Mouse (Mus musculus) embryonic facial prominence, embryonic 13.5 days (tissue): Measurements from ENCODE around the gene Gm20662. TPM values are rescaled to one million over a fixed set of nuclear protein-coding genes. Genes with fewer than 3 reads are reported as not detected.

Source experiments
- ATAC-seq: fragments of 200-750 bp; cut with Nextera tagmentation; 2 replicates; pipeline ENCODE4 v1.8.0; 2017; ENCODE audit warnings: low read depth; ENCODE audit not compliant: insufficient number of reproducible peaks, insufficient read depth, low FRiP score, low TSS enrichment
- H3K27ac ChIP-seq: fragments of 300-500 bp; sonication (generic); 2 replicates; pipeline ENCODE4 v1.5.1; 2015; ENCODE audit warnings: moderate library complexity, mild to moderate bottlenecking, inconsistent platforms
- H3K27me3 ChIP-seq: fragments of 300-500 bp; sonication (generic); 2 replicates; pipeline ENCODE4 v1.6.1; 2015; ENCODE audit warnings: mild to moderate bottlenecking, inconsistent platforms
- H3K36me3 ChIP-seq: fragments of 300-500 bp; sonication (generic); 2 replicates; pipeline ENCODE4 v1.6.1; 2015; ENCODE audit warnings: mild to moderate bottlenecking, inconsistent platforms
- H3K4me1 ChIP-seq: fragments of 300-500 bp; sonication (generic); 2 replicates; pipeline ENCODE4 v1.6.1; 2015; ENCODE audit warnings: inconsistent platforms
- H3K4me2 ChIP-seq: fragments of 300-500 bp; sonication (generic); 2 replicates; pipeline ENCODE4 v1.6.1; 2015; ENCODE audit warnings: moderate library complexity, mild to moderate bottlenecking, inconsistent platforms
- H3K4me3 ChIP-seq: fragments of 300-500 bp; sonication (generic); 2 replicates; pipeline ENCODE4 v1.5.1; 2015; ENCODE audit warnings: mild to moderate bottlenecking, inconsistent platforms
- H3K9ac ChIP-seq: fragments of 300-500 bp; sonication (generic); 2 replicates; pipeline ENCODE4 v1.6.1; 2015; ENCODE audit warnings: mild to moderate bottlenecking, inconsistent platforms
- H3K9me3 ChIP-seq: fragments of 300-500 bp; sonication (generic); 2 replicates; pipeline ENCODE4 v1.6.1; 2016; ENCODE audit warnings: inconsistent platforms
- WGBS: fragments of 180-500 bp; shearing (Covaris S2); methylation state at CpG from one replicate; pipeline ENCODE4 v1.1.7; 2015; ENCODE audit warnings: mixed read lengths; 5-methylcytosine and 5-hydroxymethylcytosine counted together
- polyA plus RNA-seq: library from polyadenylated mRNA; unstranded; fragments of >200 nt; fragmentation: Nextera tagmentation; extraction: Ambion mirVana; gene quantifications from 2 replicates; pipeline ENCODE4 v1.2.1, GENCODE M21; 2015

Gene Gm20662
- polyA plus RNA-seq, 1 experiment from 2014 or later: 0.58 TPM

DNA sequence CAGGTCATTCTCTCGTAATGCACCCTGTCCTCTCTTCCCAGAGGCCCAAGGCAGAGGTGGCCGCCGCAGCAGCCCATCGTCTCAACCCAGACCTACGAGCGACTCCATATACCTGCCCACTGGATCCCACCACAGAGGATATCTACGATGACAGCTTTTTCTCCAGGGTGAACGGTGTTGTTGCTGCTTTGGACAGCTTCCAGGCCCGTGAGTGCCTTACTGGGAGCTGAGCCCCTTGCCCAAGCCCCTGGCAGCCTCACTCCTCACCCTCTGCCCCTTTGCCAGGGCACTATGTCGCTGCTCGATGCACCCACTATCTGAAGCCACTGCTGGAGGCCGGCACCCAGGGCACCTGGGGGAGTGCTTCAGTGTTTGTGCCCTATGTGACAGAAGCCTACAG is 17.3 kb upstream of the Gm20662 start:
- ATAC-seq: no peak
- 90% methylated on average over 12 of the region's 12 CpGs for WGBS
- Histone ChIP-seq H3K4me2 (no peak overlapping the region), H3K9ac (no peak overlapping the region), H3K27ac (no peak overlapping the region), H3K9me3 (no peaks in the 10 kb centered on the region), H3K4me1 (peaks cover 48% of the 10 kb centered on the region), H3K27me3 (no peaks in the 10 kb centered on the region), H3K36me3 (no peaks in the 10 kb centered on the region), H3K4me3 (no peak overlapping the region)

DNA sequence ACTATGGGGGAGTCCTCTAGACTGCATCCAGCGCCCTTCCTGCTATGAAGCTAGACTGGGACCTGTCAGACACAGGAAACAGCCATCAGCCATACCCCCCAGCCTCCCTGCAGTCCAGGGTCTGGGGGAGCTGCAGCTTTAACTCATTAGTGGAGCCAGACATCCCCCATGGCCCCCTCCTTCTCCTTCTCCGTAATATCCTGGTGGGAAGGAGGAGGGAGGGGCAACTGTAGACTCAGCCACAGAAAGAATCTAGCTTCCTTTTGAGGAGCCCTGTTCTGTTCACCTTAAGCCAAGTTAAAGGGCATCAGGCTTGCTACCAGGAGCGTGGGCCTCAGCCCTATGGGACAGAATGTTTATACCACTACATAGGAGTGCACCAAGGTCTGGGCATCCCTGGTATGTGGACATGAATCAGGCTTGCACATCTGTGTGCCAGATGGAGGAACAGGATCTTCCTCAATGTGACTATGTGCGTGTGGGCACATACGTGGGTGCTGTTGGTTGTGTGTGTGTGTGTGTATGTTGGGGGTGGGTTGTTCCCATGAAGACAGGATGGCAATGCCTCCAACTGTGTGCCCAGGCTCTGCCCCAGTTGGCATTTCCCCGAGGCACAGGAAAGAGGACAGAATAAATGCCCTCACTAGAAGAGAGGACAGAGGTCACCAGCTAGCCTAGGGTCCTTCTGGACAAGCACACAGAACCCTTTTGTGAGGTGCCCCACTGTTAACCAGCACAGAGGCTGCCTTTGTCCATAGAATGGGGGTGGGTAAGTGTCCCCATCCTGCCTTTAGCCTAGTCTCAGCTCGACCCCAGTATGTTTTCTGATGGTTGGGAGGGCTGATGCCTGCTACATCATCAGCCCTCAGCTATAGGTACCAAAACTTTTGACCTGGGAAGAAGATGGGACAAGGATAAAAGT is 14.2 kb upstream of the Gm20662 start:
- WGBS: 18% methylated on average over 7 of the region's 7 CpGs
- Histone ChIP-seq H3K27ac (peak overlapping the region; percentile 100), H3K4me3 (peak overlapping the region; percentile 80), H3K4me1 (peaks cover 61% of the 10 kb centered on the region), H3K9me3 (no peaks in the 10 kb centered on the region), H3K27me3 (no peaks in the 10 kb centered on the region), H3K9ac (peak overlapping the region; percentile 90), H3K4me2 (peak overlapping the region; percentile 89), H3K36me3 (no peaks in the 10 kb centered on the region)
- peak; percentile 46 for ATAC-seq

DNA sequence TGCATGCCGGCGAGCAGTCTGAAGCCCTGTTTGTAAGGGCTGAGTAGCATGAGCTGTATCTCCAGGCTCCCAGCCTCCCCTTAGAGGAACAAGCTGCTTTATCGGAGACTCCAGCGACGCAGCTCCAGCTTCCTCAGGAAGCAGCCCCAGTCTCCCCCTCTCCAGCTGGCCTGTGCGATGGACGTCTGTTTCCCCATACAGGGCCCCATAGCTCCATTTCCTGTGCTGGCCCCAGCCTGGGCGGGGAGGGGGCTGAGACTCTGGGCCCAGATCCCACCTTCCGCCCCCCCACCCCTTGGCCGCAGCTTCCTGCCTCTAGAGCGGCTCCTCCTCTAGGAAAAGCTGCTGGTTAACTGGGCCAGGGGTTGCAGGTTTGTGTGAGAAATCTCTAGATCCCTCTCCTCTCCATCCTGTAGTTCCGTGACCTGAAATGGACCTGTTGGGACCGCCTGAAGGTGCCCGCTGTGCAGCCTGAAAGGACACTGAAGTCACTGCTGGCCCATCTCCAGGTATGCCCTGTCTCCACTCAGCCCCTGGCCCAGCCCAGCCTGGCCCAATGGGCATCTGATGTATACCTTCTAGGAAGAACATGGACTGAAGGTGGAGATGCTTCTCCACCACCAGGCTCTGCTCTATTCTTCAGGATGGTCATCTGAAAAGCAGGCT is 13.3 kb upstream of the Gm20662 start, which contains the start of gene Gm20661:
Gene Gm20661 (plus strand): TSS at position 378 of the 666 bp plus-strand sequence.
- peak within 1 kb of the TSS; percentile 100 for H3K27ac ChIP-seq
- H3K4me2 ChIP-seq: peak within 1 kb of the TSS; percentile 89
- no peaks in the 10 kb centered on the region for H3K36me3 ChIP-seq
- no peaks in the 10 kb centered on the region for H3K27me3 ChIP-seq
- 13% methylated on average over 14 of the region's 14 CpGs for WGBS
- peak within 1 kb of the TSS; percentile 80 for H3K4me3 ChIP-seq
- H3K9ac ChIP-seq: peak within 1 kb of the TSS; percentile 90
- peak; percentile 66 for ATAC-seq
- H3K4me1 ChIP-seq: peaks cover 62% of the 10 kb centered on the region
- no peaks in the 10 kb centered on the region for H3K9me3 ChIP-seq

DNA sequence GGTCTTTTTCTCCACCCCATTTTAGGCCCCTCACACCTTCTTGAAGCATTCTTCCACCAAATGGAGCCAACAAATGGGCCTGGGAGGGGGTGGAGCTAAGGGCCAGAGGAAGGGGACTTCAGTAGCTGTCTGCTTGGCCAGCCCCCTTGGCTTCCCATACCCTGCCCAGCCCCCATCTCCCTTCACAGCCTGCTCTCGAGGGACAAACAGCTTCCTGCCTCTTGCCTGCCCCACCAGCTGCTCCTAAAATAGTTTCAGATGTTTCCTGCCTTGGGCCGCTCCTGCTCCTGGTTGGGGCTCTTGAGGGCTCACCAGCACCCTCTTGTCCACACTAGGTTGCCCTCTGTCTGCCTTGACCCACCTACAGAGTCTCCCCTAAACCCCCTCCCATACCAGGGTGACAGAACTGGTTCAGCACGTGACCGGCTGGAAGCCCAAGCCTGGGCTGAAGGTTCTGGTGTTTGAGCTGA is 12.7 kb upstream of the Gm20662 start:
- no peaks in the 10 kb centered on the region for H3K27me3 ChIP-seq
- peak overlapping the region; percentile 90 for H3K9ac ChIP-seq
- peak overlapping the region; percentile 80 for H3K4me3 ChIP-seq
- H3K4me1 ChIP-seq: peaks cover 64% of the 10 kb centered on the region
- peak overlapping the region; percentile 100 for H3K27ac ChIP-seq
- peak overlapping the region; percentile 89 for H3K4me2 ChIP-seq
- H3K9me3 ChIP-seq: no peaks in the 10 kb centered on the region
- no peaks in the 10 kb centered on the region for H3K36me3 ChIP-seq
- 10% methylated on average over 4 of the region's 4 CpGs for WGBS
- ATAC-seq: peak; percentile 43; the same call in 1 of the 2 replicates

DNA sequence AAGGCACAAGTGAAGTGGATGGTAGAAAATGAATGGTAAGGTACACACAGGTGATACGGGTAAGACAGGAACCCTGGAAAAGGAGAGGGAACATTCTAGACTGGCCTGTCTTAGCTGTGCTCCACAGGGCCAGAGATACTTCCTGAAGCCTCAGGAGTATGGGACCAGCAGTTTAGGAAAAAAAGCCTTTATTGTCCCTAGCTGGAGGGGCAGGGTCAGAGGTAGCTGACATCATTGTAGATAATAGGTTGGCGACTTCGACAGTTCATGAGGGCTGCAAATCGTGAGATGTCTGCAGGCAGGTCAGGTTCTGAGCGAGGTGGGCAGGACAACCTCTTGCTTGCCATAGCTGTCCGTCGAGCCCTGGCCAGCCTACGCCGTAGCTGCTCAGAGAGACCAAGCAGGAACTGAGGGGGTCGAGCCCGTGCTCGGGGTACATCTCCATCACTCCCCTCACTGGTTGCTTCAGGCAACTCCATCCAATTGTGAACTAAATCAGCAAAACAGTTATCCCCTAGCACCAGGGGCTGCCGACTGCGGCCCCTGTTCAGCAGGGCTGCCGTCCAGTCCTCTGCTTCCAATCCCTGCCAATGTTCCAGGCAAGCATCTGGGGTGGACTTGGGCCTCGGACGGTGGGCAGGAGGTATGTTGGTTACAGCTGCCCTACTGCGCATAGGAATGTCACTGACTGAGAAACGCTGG is 11.9 kb upstream of the Gm20662 start:
- H3K4me1 ChIP-seq: peaks cover 64% of the 10 kb centered on the region
- WGBS: 26% methylated on average over 19 of the region's 19 CpGs

DNA sequence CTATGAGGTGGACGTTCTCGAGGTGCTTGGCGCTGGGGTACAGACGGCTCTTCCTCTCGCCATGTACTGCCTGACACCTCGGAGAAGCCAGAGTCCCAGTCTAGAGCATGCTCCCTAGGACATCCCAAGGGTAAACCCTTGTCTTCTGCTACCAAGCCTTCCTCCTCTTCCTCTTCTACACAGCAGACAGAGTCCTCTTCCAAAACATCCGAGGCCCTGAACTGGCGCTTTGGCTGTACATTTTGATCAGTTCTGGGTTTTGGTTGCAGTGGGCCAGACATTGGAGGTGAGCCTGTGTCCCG is 11.4 kb upstream of the Gm20662 start:
- Histone ChIP-seq H3K9ac (peak overlapping the region; percentile 90), H3K4me1 (peaks cover 64% of the 10 kb centered on the region), H3K4me3 (peak overlapping the region; percentile 80), H3K36me3 (no peaks in the 10 kb centered on the region), H3K4me2 (peak overlapping the region; percentile 89), H3K27me3 (no peaks in the 10 kb centered on the region), H3K9me3 (no peaks in the 10 kb centered on the region), H3K27ac (peak overlapping the region; percentile 100)
- WGBS: 24% methylated on average over 9 of the region's 9 CpGs
- no peak for ATAC-seq

More for the DNA sequence above, 11.9 kb upstream of the Gm20662 start:
- H3K27ac ChIP-seq: peak overlapping the region; percentile 100
- peak overlapping the region; percentile 89 for H3K4me2 ChIP-seq
- H3K9me3 ChIP-seq: no peaks in the 10 kb centered on the region
- no peaks in the 10 kb centered on the region for H3K36me3 ChIP-seq
- peak overlapping the region; percentile 80 for H3K4me3 ChIP-seq
- peak overlapping the region; percentile 90 for H3K9ac ChIP-seq
- no peak for ATAC-seq
- H3K27me3 ChIP-seq: no peaks in the 10 kb centered on the region

DNA sequence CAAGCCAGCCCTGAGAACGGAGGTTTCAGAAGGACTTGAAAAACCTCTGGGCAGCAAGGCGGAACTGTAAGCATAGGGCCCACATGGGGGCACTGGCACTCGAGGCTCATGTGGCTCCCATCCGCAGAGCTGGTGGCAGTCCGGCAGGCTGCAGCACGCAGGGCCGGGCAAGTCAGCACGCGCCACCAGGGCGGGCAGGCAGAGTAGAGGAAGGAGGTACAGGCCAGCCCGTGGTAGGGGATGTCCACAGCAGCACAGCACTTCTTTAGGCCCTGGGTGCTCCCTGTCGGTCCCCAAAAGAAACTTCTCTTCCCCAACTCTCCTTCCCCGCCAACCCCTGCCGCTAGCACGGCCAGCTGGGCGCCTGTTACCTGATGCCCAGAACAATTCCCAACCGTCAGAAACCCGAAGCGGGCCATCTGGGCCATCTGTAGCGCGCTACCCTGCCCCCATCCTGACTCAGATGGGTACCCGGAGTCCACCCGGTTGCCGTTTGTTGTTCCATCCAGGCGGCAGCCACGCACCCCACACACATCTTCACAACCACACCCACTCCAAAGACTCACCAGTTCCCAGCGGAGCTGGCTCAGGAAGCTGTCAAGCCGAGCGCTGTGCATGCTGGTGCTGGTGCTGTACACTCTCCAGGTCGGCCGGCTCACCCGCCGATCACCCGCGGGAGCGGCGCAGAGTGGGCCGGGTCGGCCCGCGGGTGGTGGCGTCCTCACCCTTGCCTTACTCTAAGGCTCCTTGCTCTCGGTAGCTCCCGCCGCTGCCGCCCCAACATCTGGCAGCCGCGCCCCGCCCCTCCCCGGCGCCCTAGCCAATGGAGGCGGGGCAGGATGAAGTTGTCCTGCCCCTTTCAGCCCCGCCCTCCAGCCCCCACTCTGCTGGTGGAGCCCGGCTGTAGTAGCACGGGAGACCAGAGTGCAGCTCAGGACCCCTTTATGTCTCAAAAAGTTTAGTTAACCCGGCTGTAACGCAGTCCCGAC is 10.7 kb upstream of the Gm20662 start, which contains the start of gene Inka1:
Gene Inka1 (minus strand): TSS at position 749 of the 989 bp plus-strand sequence.
- peaks cover 59% of the 10 kb centered on the region for H3K4me1 ChIP-seq
- no peaks in the 10 kb centered on the region for H3K27me3 ChIP-seq

DNA sequence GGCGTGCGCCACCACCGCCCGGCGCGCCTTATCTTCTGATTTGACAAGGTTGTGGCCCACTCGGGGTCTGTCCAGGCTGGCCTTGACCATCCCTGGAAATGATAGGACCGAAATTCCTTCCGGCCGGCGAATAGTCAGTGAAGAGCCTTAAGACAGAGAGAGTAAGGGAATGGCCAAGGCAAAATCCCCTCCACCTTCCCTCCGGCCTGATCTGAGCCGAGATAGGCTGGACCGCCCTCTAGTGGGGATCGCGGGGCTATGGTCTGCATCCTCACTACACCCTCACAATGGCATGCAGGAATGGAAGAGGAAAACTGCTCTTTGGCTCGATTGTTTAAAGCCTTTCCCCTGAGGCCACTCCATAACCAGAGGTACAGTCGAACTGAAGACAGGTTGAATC is 9.8 kb upstream of the Gm20662 start:
- H3K9me3 ChIP-seq: no peaks in the 10 kb centered on the region
- H3K36me3 ChIP-seq: no peaks in the 10 kb centered on the region
- WGBS: 3% methylated on average over 18 of the region's 18 CpGs
- H3K9ac ChIP-seq: peak overlapping the region; percentile 90; the same call in 1 of the 2 replicates
- peak overlapping the region; percentile 80 for H3K4me3 ChIP-seq
- H3K4me1 ChIP-seq: peaks cover 49% of the 10 kb centered on the region
- no peak for ATAC-seq
- peak overlapping the region; percentile 89 for H3K4me2 ChIP-seq
- H3K27ac ChIP-seq: peak overlapping the region; percentile 100
- H3K27me3 ChIP-seq: no peaks in the 10 kb centered on the region

More for the DNA sequence above, 10.7 kb upstream of the Gm20662 start, which contains the start of gene Inka1:
- Histone ChIP-seq H3K9ac (peak within 1 kb of the TSS; percentile 90), H3K4me2 (peak within 1 kb of the TSS; percentile 89), H3K27ac (peak within 1 kb of the TSS; percentile 100), H3K36me3 (no peaks in the 10 kb centered on the region), H3K9me3 (no peaks in the 10 kb centered on the region), H3K4me3 (peak within 1 kb of the TSS; percentile 80)
- WGBS: under 1% methylated on average over 58 of the region's 58 CpGs
- peak; percentile 71 for ATAC-seq

DNA sequence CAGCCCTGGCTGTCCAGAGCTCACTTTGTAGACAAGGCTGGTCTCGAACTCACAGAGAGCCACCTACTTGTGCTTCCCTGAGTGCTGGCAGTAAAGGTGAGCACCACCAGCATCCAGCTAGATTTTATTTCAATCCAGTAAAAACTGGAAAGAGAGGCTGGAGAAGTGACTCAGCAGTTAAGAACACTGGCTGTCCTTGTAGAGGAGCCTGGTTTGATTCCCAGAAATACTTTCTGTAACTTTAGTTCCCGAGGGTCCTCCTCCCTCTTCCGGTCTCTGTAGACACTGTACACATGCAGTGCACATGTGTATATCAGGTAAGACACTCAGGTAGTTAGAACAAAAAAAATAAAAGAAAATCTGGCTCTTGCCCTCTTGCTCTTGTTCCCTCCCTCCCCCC is 8.2 kb upstream of the Gm20662 start:
- Histone ChIP-seq H3K9ac (no peak overlapping the region), H3K27ac (peak overlapping the region; percentile 100; the same call in 1 of the 2 replicates), H3K36me3 (no peaks in the 10 kb centered on the region), H3K4me2 (no peak overlapping the region), H3K4me3 (no peak overlapping the region), H3K27me3 (no peaks in the 10 kb centered on the region), H3K4me1 (peaks cover 42% of the 10 kb centered on the region), H3K9me3 (no peaks in the 10 kb centered on the region)
- ATAC-seq: no peak
- 45% methylated on average over 3 of the region's 3 CpGs for WGBS

DNA sequence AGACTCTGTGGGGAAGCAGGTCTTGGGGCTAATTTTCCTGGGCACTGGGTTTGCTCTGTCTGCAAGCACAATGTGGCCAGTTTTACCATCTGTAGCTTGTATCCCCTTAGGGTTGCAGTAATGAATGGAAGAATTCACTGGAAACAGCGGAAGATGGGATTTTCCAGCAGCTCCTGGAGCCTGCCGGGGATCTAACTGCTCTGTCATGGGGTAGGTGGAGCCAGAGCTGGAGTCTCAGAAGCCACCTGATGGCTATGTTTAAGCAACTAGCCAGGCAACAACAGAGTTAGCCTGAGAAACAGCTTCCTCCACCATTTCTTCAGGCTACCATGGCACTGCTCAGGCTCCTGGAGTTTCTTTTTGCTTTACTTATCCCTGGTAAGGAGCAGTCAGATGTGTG is 4.0 kb upstream of the Gm20662 start, which contains the start of gene Cdhr4:
Gene Cdhr4 (plus strand): TSS at position 301 of the 400 bp plus-strand sequence.
- H3K27me3 ChIP-seq: no peaks in the 10 kb centered on the region
- peak within 1 kb of the TSS; percentile 13; the same call in 1 of the 2 replicates for H3K27ac ChIP-seq
- no peak within 1 kb of the TSS for H3K4me3 ChIP-seq
- H3K4me1 ChIP-seq: peaks cover 12% of the 10 kb centered on the region
- 0 out of 2 replicates have a peak within 1 kb of the TSS, but pooled peaks have one; percentile 36 for H3K9ac ChIP-seq
- no peaks in the 10 kb centered on the region for H3K36me3 ChIP-seq
- H3K9me3 ChIP-seq: no peaks in the 10 kb centered on the region
- 31% methylated on average over 2 of the region's 2 CpGs for WGBS
- no peak for ATAC-seq
- H3K4me2 ChIP-seq: no peak within 1 kb of the TSS
